Mouse (Mus musculus) stomach, embryonic 14.5 days (tissue): ENCODE results near the gene Usp10. TPM values are rescaled to one million over a fixed set of nuclear protein-coding genes. Genes with fewer than 3 reads are reported as not detected.
A peak's percentile ranks its signal among the peaks of the same experiment; 100 is the strongest.

ENCODE experiments used
- ATAC-seq: fragments of 200-750 bp; cut with Nextera tagmentation; 2 replicates; pipeline ENCODE4 v1.8.0; 2017; ENCODE audit warnings: low read depth, moderate TSS enrichment; ENCODE audit not compliant: insufficient number of reproducible peaks, insufficient read depth, low FRiP score
- H3K27ac ChIP-seq: fragments of 300-500 bp; sonication (generic); 2 replicates; pipeline ENCODE4 v1.5.1; 2014; ENCODE audit warnings: mild to moderate bottlenecking, low read length, moderate library complexity, mixed read lengths
- H3K27me3 ChIP-seq: fragments of 300-500 bp; sonication (generic); 2 replicates; pipeline ENCODE4 v1.6.1; 2014; ENCODE audit warnings: low read length, control low read depth, mixed read lengths; ENCODE audit not compliant: control insufficient read depth, insufficient read depth
- H3K36me3 ChIP-seq: fragments of 300-500 bp; sonication (generic); 2 replicates; pipeline ENCODE4 v1.6.1; 2014; ENCODE audit warnings: mild to moderate bottlenecking, control low read depth, low read length, moderate library complexity, mixed read lengths; ENCODE audit not compliant: control insufficient read depth, insufficient read depth
- H3K4me1 ChIP-seq: fragments of 300-500 bp; sonication (generic); 2 replicates; pipeline ENCODE4 v1.6.1; 2014; ENCODE audit warnings: low read length, control low read depth, mixed read lengths; ENCODE audit not compliant: control insufficient read depth, insufficient read depth
- H3K4me2 ChIP-seq: fragments of 300-500 bp; sonication (generic); replicated peaks from 2 replicates; pipeline ENCODE4 v1.6.1; 2014; ENCODE audit warnings: low read depth, low read length, control low read depth
- H3K4me3 ChIP-seq: fragments of 300-500 bp; sonication (generic); 2 replicates; pipeline ENCODE4 v1.5.1; 2014; ENCODE audit warnings: low read depth, low read length, control low read depth
- H3K9ac ChIP-seq: fragments of 300-500 bp; sonication (generic); replicated peaks from 2 replicates; pipeline ENCODE4 v1.6.1; 2014; ENCODE audit warnings: low read depth, mild to moderate bottlenecking, control low read depth, low read length, moderate library complexity, mixed read lengths
- H3K9me3 ChIP-seq: fragments of 300-500 bp; sonication (generic); 2 replicates; pipeline ENCODE4 v1.6.1; 2016; ENCODE audit warnings: low read depth, low read length, control low read depth; ENCODE audit not compliant: control insufficient read depth
- WGBS: fragments of 180-500 bp; shearing (Covaris S2); extraction: QIAGEN DNeasy Blood & Tissue Kit; methylation state at CpG from one replicate; pipeline ENCODE4 v1.1.7; 2014; 5-methylcytosine and 5-hydroxymethylcytosine counted together
- polyA plus RNA-seq: library from polyadenylated mRNA; unstranded; fragments of >200 nt; fragmentation: Nextera tagmentation; extraction: Ambion mirVana; gene quantifications from 2 replicates; pipeline ENCODE4 v1.2.1, GENCODE M21; 2014

Gene Usp10
- polyA plus RNA-seq, 1 experiment from 2014 or later: 110 TPM

DNA sequence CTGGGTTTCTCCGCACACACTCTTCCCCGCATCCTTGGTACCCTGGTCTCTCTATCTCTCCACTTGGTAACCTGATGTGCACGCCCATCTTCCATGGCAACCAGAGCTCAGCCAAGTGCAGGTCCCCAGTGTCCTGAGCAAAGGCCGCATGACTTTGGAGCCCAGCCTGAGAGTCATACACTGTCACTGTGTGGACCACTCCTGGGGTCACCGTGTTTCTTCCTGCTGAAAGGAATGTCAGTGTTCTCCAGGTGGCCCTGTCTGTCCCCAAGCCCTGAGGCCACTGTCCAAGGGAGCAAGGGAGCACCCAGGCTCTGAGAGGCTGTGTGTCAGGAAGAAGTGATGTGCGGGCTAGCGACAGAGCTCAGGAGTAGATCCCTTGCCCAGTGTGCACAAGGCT is 26.9 kb upstream of the Usp10 start:
- Histone ChIP-seq H3K4me3 (no peak overlapping the region), H3K9me3 (no peaks in the 10 kb centered on the region), H3K27ac (no peak overlapping the region), H3K27me3 (no peaks in the 10 kb centered on the region), H3K9ac (no peak overlapping the region), H3K4me1 (peaks cover 6% of the 10 kb centered on the region), H3K4me2 (no peak overlapping the region), H3K36me3 (no peaks in the 10 kb centered on the region)
- no peak for ATAC-seq
- WGBS: 92% methylated on average over 7 of the region's 7 CpGs

DNA sequence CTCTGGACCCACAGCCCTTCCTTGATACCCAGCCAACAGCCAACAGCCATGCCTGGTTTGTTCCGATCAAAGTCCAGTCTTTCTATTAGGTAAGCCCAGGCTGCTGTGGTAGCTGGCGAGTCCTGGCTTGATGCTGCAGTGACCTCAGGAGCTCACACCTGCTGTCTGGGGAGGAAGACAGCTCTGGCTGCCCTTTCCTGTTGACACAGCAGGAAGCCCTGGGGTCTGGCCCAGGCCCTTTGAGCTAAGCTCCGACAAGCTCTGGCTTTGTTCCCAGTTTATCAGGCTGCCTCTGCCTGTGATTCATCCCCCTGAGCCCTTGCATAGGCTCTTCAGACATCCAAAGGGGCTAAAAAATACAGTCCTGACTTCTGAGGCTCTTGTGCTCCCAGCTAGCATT is 24.5 kb upstream of the Usp10 start:
- H3K27ac ChIP-seq: 0 out of 2 replicates have a peak overlapping the region, but pooled peaks have one; percentile 16
- H3K9ac ChIP-seq: no peak overlapping the region
- WGBS: 23% methylated on average over 3 of the region's 3 CpGs
- H3K4me3 ChIP-seq: no peak overlapping the region
- no peaks in the 10 kb centered on the region for H3K9me3 ChIP-seq
- ATAC-seq: peak; percentile 67
- no peaks in the 10 kb centered on the region for H3K36me3 ChIP-seq
- peaks cover 6% of the 10 kb centered on the region for H3K4me1 ChIP-seq
- no peaks in the 10 kb centered on the region for H3K27me3 ChIP-seq
- no peak overlapping the region for H3K4me2 ChIP-seq

- Histone ChIP-seq H3K27ac (no peak overlapping the region), H3K36me3 (no peaks in the 10 kb centered on the region), H3K9ac (no peak overlapping the region), H3K27me3 (no peaks in the 10 kb centered on the region), H3K4me3 (no peak overlapping the region), H3K4me1 (peaks cover 6% of the 10 kb centered on the region), H3K9me3 (no peaks in the 10 kb centered on the region), H3K4me2 (no peak overlapping the region)
- no peak for ATAC-seq
- WGBS: 85% methylated on average over 3 of the region's 3 CpGs
These were observed 23.0 kb upstream of the Usp10 start for GRCm38 (mm10) chr8:119887130-119887529.

GRCm38 (mm10) chr8:119888012-119888411 is 22.1 kb upstream of the Usp10 start:
- Histone ChIP-seq H3K9me3 (no peaks in the 10 kb centered on the region), H3K4me2 (no peak overlapping the region), H3K9ac (no peak overlapping the region), H3K4me3 (no peak overlapping the region), H3K27ac (no peak overlapping the region), H3K36me3 (no peaks in the 10 kb centered on the region), H3K27me3 (no peaks in the 10 kb centered on the region), H3K4me1 (peaks cover 6% of the 10 kb centered on the region)
- ATAC-seq: no peak
- WGBS: 75% methylated on average over 4 of the region's 4 CpGs

DNA sequence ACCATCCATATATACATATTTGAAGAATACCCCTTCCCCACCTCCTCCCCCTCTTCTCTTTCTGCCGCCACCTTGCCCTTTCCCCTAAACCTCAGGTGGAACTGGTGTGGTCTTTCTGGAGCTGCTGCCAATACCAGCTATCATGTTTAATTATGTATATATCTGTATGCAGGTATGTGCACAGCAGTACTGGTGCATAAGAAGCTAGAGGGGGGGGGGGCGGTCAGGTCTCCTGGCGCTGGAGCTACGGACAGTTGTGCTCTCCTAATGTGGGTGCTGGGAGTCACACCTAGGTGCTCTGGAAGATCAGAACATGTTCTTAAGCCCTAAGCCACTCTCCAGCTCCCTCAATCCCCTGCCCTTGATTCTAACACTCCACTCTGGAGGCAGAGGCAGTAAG is 13.1 kb upstream of the Usp10 start:
- Histone ChIP-seq H3K9ac (no peak overlapping the region), H3K27me3 (no peaks in the 10 kb centered on the region), H3K27ac (no peak overlapping the region), H3K4me3 (no peak overlapping the region), H3K4me1 (no peaks in the 10 kb centered on the region), H3K4me2 (no peak overlapping the region), H3K36me3 (no peaks in the 10 kb centered on the region), H3K9me3 (no peaks in the 10 kb centered on the region)
- 86% methylated on average over 4 of the region's 4 CpGs for WGBS
- 0 out of 2 replicates have a peak, but pooled peaks have one; percentile 49 for ATAC-seq

GRCm38 (mm10) chr8:119897933-119898332 is 12.2 kb upstream of the Usp10 start:
- WGBS: 24% methylated on average over 13 of the region's 13 CpGs
- H3K4me3 ChIP-seq: no peak overlapping the region
- no peaks in the 10 kb centered on the region for H3K4me1 ChIP-seq
- no peaks in the 10 kb centered on the region for H3K27me3 ChIP-seq
- H3K4me2 ChIP-seq: no peak overlapping the region
- no peaks in the 10 kb centered on the region for H3K36me3 ChIP-seq
- H3K9ac ChIP-seq: no peak overlapping the region
- ATAC-seq: no peak
- H3K9me3 ChIP-seq: no peaks in the 10 kb centered on the region
- no peak overlapping the region for H3K27ac ChIP-seq

- Histone ChIP-seq H3K27ac (no peak overlapping the region), H3K27me3 (no peaks in the 10 kb centered on the region), H3K9ac (no peak overlapping the region), H3K4me3 (no peak overlapping the region), H3K36me3 (no peaks in the 10 kb centered on the region), H3K4me2 (no peak overlapping the region), H3K9me3 (no peaks in the 10 kb centered on the region), H3K4me1 (no peaks in the 10 kb centered on the region)
- WGBS: 62% methylated on average over 3 of the region's 3 CpGs
- no peak for ATAC-seq
These were observed 8.8 kb upstream of the Usp10 start for GRCm38 (mm10) chr8:119901349-119901748.

- no peaks in the 10 kb centered on the region for H3K27me3 ChIP-seq
- H3K4me2 ChIP-seq: no peak overlapping the region
- H3K4me3 ChIP-seq: no peak overlapping the region
- no peaks in the 10 kb centered on the region for H3K36me3 ChIP-seq
- ATAC-seq: no peak
- no peak overlapping the region for H3K9ac ChIP-seq
- H3K4me1 ChIP-seq: no peaks in the 10 kb centered on the region
- 76% methylated on average over 8 of the region's 8 CpGs for WGBS
- H3K27ac ChIP-seq: no peak overlapping the region
- H3K9me3 ChIP-seq: no peaks in the 10 kb centered on the region
These were observed 8.2 kb upstream of the Usp10 start for GRCm38 (mm10) chr8:119901952-119902351.

GRCm38 (mm10) chr8:119904323-119904911 is 5.7 kb upstream of the Usp10 start:
- WGBS: 43% methylated on average over 12 of the region's 12 CpGs
- ATAC-seq: 0 out of 2 replicates have a peak, but pooled peaks have one; percentile 14
- Histone ChIP-seq H3K9me3 (no peaks in the 10 kb centered on the region), H3K36me3 (no peaks in the 10 kb centered on the region), H3K27me3 (no peaks in the 10 kb centered on the region), H3K4me1 (no peaks in the 10 kb centered on the region), H3K4me3 (no peak overlapping the region), H3K9ac (no peak overlapping the region), H3K27ac (no peak overlapping the region), H3K4me2 (no peak overlapping the region)
